Mouse (Mus musculus) embryonic fibroblast, embryonic 13.5 days (primary cell): ENCODE data around the gene Ada.

Experiments
- CTCF ChIP-seq: IDR thresholded peaks from 2 replicates; pipeline ENCODE4 v1.5.1; 2011; ENCODE audit warnings: mild to moderate bottlenecking, control low read depth, low read length, moderate library complexity, borderline replicate concordance; ENCODE audit not compliant: insufficient read depth
- POLR2A ChIP-seq: IDR thresholded peaks from 2 replicates; pipeline ENCODE4 v1.6.1; 2011; ENCODE audit warnings: low read depth, mild to moderate bottlenecking, control low read depth, low read length, moderate library complexity

DNA sequence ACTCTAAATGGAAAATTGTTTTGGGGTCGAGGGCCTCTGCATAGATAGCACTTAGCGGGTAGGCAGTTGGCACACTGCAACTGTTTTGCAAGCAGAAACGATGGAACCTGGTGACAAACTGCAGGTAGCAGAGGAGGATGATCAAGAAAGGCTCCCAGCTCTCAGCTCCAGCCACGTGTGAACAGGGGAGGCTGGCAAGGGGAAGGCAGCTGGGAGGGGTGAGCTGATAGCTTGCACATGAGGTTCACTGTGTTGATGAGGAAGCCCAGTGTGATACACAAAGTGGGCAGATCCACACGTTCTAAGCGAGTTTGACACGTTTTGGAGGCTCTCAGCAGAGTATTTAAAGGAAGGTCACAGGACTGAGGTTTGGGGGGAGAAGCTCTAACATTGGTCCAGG, 37.6 kb downstream of the Ada start:
- TF ChIP-seq CTCF (no peak), POLR2A (no peak)
